Mouse (Mus musculus): ENCODE data around the gene Add3.

Gene Add3

GRCm38 (mm10) chr19:53168576-53168975, 28.3 kb downstream of the Add3 start:
- DNase-seq: peak; percentile 3

DNA sequence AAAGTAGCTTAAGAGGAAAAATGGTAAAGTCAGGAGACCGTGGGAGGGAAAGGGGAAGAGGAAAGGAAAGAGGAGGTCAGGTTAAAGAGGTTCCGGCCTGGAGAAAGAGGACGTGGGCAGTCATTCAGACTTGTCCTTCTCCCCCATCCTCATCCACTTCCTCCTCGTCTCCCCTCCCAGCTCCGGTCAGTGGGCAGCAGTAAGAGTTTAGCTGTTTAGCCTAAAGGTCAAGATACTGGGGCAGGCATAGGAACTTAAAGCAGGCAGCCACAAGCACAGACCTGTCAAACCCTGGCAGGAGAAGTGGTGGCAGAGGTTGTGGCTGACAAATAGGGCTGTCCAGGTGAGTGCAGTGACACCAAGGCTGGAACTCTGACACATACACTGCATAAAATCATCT, 30.4 kb downstream of the Add3 start:
- DNase-seq: no peak

- DNase-seq: no peak
Measured at GRCm38 (mm10) chr19:53174034-53174433, 33.8 kb downstream of the Add3 start.

DNA sequence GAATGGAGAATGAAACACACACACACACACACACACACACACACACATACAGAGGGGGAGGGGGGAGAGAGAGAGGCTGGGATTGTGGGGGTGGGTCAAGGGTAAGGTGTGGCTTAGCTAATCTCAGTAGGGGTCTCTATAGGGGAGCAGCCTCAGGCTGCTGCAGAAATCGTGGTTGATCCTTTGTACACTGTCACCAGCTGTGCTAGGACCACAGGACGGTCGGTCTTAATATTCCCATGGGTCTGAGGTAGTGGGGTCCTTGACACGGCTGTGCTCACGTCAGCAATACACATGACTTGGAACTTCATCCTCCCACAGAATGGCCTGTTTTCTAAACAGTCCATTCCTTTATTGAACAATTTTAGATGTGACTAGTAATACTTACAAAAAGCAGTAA, 35.3 kb downstream of the Add3 start:
- DNase-seq: no peak

- DNase-seq: no peak
Measured at GRCm38 (mm10) chr19:53176518-53176917, 36.3 kb downstream of the Add3 start.

DNA sequence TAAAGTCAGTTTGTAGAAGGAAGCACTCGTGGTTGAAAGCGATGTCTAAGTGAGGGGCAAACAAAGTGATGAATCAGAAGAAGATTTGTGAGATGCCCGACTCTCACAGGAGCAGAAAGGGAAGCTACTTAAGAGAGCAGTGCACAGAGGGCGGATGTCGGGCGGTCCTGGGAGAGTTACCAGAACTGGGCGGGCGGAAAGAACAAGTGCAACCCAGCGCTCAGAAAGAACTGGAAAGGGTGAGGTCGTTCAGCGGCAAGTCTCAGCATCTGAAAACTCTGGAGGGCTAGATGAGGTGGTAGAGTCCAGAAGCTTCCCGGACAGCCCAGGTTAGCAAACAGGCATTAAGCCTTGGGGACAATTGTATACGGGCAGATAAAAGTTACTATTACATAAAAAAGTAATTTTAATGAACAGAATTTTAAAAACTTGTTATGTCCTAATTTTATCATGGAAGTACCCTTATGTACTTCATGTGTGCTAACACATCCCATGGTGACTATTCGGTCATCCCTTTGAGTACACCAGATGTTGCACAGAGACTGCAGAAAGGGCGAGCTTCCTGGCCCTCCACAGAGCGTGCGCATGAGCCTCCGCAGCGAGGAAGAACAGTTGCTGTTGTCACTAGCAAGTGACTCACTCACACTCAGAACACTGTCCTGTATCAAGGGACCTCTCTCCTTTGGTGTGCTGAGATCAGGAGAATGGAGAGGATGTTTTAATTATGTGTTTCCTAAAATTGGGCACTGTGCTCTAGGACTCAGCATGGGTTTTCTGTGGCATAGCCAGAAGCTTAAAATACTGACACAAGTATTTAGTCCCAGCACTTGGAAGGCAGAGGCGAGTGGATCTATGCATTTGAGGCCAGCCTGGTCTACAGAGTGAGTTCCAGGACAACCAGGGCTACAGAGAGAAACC, 38.6 kb downstream of the Add3 start:
- peak; percentile 7 for DNase-seq

DNA sequence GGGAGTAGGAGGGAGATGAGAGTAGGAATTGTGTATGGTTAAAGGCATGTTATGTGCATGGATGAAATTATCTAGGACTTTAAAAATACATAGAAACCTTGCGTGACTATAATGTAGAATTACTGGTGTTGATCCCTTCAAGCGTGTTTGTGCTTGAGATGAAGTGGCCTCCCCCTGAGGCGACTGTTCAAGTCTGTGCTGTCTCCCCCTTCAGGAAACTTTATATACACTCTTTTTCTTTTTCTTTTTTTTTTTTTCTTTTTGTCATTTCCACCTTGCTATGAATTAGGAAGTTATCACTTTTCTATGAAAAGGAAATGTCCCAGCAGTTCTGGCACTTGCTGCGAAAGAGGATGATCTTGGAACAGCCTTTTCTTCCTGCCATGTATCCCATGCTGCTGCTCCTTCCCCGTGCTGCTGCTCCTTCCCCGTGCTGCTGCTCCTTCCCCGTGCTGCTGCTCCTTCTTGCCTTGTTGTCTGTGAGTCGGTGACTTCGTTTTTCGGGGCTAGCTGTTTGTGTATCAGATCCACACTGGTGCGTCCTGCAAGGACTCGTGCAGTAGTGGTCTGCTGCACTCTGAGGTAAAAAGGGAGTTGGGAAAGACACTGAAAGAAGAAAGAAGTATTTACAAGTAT, 40.0 kb downstream of the Add3 start:
- DNase-seq: peak; percentile 38

DNA sequence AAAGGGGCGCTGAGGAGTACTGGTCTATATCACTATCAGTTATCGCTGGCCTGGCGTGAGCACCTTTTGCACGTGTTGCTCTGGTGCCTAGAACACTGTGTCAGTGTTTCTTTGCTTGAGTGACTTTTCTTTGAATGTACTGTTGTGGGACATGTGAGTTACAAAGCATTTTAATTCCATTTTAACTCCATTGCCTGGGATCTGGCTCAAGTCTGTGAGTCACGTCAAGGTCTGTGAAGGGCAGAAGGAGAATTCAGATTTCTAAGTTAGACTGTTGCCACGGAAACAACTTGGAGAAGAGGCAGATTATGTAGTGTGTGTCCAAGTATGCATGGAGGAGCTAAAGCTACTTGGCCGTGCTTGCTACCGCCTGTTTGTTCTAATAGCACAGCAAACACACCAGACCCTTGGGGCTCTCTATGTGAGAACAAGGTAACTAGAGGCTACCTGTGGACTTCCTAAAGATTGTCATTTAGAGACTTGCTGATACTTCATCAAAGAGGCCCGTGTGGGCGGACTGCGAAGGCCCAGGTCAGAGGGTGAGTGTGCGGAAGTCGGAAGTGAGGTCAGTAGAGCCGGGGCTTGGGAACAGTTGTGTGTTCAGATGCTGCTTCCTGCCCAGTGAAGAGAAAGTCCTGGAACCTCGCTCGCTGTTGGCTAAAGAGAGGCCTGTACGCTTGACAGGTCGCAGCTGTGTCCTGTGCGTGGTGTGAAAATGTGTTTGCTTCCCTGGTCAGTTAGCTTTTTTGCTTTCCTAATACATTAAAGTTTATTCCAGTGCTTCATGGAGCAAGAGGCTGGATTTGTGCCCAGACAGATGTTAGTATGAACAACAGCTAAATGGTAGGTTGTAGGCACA, 41.0 kb downstream of the Add3 start:
- DNase-seq: peak; percentile 84

DNA sequence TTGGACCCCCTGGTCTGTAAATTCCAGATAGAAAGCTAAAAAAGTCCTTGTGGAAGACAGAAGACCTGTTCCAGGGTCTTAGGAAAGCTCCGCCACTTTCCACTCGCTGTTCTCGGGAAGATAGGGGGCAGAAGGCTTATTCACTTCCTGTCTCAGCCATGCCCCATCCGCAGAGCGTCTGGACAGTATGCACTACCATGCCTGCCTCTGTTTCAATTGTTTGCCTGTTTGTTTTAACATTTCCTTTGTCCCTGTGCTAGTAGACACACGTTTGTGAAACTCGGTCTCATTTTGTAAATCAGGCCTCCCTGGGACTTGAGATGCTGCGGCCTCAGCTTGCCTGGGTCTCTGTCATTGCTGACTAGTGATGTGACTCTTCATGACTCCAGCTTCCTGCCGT, 43.4 kb downstream of the Add3 start:
- peak; percentile 44 for DNase-seq

DNA sequence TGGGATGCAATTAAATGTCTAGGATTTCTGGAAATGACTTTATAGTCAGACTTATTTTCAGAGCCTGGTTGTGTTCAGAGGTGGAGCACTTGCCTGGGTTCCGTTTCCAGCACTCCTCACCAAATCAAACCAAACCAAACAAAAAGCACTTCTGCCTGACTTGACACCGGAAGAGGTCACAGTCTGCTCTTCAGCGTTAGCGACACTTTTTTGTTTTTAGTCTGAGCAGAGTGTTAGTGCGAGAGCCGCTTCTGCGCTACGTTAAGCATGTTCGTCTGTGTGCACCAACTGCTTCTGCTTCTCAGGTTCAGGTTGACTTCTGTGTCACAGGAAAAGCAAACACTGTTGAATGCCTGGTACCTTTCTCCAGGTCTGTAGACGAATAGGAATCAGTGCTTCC, 44.0 kb downstream of the Add3 start:
- no peak for DNase-seq

GRCm38 (mm10) chr19:53184911-53185310, 44.7 kb downstream of the Add3 start:
- no peak for DNase-seq

DNA sequence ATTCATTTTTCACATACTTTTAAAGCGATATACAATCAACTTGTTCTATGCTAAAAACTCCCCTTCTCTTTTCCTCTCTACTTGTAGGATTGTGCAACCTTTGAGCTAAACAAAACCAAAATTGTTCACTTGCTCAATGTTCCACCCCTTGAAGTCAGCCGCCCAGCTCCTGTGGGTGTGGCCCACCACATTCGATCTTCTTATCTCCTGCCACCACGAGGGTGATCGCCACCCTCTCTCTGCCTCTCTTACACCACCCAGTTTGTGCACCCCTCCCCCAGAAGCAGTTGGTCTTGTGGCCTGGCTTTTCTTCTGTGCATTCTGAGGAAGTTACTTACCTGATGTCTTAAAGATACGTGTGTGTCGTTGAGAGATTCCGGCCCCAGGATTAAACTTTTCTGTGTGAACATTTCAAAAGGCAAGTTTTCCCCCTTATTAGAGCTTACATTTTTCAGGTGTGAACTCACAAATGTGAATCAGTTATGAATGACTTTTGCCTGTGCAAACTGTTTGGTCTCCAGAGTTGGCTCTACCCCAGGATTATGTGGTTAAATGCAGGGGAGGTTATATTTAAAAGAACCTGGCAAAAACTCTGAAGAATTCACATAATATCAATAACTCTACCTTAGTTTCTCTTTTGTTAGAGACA, 45.4 kb downstream of the Add3 start:
- no peak for DNase-seq

DNA sequence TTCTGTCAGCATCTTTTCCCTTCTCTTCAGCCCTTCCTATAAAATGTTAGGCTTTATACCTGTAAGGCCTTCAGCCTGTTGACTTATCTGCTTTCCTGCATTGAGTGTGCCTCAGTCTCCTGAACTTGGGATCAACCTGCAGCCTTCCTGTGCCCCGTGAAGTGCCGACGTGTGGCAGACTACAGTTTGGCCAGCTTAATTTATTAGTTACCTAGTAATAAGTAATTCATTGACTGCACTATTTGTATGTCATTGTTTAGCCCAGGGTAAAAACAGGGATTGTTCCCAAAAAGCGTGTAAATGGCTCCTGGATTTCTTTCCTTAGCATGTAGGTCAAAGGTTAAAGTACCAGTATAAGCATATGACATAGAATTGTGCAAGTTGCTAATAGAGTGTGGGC, 46.2 kb downstream of the Add3 start:
- DNase-seq: no peak

DNA sequence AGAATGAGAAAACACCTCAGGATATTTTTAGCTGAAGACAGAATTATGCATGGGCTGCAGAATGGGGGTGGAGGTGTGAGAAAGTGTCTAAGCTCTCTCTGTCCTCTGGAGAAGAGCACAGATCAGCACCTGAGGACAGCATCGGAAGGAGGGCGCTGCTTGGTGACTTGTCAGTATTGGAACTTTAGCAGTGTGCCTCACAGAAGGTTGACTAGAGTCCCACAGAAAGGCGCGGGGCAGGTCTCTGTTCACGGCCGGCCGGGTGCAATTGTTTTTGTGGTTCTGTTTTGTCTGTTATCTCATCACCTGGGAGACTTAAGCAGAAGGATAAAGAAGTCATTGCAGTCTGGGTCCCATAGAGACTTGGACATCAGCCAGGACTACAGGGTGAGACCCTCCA, 47.3 kb downstream of the Add3 start:
- DNase-seq: no peak

GRCm38 (mm10) chr19:53188186-53188585, 47.9 kb downstream of the Add3 start:
- DNase-seq: no peak

DNA sequence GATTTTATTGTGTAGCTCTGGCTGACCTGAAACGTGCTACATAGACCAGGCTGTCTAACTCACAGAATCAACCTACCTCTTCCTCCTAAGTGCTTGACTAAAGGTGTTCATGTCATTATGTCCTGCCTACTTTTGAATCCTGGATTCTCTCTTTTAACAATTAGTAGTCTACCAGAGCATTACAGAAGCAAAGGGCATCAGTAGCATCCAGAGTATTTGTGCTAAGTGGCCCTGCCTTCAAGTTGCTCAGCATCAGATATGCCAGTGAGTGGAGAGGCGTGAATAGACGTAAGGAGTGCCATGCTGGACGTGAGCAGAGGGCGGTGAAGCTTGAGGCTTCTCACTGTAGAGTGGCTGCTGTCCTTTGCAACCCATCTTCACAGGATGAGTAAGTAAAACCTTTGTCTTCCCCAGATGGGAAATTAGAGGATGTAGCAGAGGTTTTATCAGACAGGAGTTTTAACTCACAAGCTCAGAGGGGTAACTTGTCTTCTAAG, 48.5 kb downstream of the Add3 start:
- DNase-seq: no peak

DNA sequence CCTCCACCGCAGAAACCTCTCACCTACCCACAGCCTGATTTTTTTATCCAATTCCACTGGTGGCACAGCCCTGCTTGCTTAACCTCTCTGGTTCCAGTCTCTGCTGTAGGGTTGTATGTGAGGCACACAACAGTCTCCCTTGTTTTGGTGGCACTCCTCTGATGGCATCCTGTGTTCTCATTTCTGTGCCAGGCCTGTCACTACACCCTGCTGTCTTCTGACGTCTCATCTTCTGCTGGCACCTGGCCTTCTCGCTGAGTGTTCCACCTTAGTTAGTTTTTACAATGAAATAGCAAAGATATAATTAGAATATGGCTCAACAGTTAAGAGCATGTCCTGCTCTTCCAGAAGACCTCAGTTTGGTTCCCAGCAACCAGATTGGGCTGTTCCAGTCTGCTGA, 49.5 kb downstream of the Add3 start:
- DNase-seq: no peak

- DNase-seq: no peak
Measured at GRCm38 (mm10) chr19:53190232-53190631, 50.0 kb downstream of the Add3 start.

DNA sequence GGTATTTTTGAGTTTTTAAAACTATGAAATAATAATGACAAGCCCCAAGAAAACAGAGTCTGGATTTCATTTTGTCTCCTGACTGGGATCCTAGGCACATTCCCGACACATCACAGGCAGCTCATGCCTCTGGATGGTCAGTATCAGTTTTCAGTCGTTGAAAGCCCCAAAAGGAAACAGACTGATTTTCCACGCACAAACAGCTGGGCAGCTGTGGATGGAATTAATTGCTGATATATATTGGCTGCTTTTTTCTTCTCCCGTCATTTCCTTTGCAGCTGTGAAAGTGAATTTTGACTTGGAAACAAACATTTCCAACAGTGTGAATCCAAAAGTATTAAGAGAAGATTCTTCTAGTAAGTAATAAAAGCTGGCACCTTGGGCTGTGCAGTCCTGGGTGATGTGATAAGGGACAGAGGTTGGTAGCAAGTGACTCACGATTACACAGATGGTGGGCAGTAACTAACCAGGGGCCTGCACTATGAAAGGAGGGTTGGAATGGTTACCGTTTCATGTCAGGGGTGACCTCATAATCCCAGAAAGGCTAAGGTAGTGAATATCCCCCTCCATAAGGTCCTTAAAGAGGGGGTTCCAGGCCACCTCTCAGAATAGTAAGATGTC, 51.7 kb downstream of the Add3 start:
- DNase-seq: no peak

DNA sequence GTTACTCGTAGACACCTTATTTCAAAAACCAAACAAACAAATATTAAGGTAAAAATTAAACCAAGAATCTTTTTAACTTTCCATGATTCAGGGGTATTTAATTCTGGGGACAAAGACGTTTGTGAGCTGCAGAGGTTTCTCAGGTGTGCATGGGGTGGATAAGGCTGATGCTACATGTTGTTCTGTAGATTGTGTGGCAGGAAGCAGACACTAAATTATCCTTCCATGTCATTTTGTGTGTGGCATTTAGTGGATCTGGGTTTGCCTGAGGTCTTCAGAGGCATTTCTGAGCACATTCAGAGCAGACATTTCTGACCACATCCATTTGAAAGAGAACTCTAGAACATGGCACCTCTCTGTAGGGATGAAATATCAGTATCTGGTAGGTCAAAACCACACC, 52.9 kb downstream of the Add3 start:
- DNase-seq: no peak

- DNase-seq: peak; percentile 30
Measured at GRCm38 (mm10) chr19:53193964-53194582, 53.8 kb downstream of the Add3 start.
